In genomic region chr10:13118024-13118769, GRCm38 (mm10) we compare ENCODE assay signal across 16 mouse cellular contexts. TPM values are rescaled to one million over a fixed set of nuclear protein-coding genes. Genes with fewer than 3 reads are reported as not detected.
A peak's percentile ranks its signal among the peaks of the same experiment; 100 is the strongest.
DNase-seq lines count a peak whose midpoint lies in the region; ATAC-seq and TF ChIP-seq lines count a peak whose summit lies in the region.
"Had no signal": no experiment of that assay in that cellular context is flagged by ENCODE, and none has a peak within 500 bp of the region (broad histone marks: within the 10 kb centered on the region; RNA-seq: fewer than 3 reads in every experiment).

No protein-coding gene starts in this region.

- peak; percentile 50 for DNase-seq in embryo, embryonic 10.5 days (ENCODE audit: low spot score)
- DNase-seq in embryo, embryonic 9.5 days (ENCODE audit: extremely low spot score): no peak
- DNase-seq in heart, postnatal 0 days (ENCODE audit: low spot score): no peak
- no peak for DNase-seq in heart, postnatal 10 days
- no peak for DNase-seq in lung, postnatal 14 days
- no peak for DNase-seq in forebrain, embryonic 14.5 days (ENCODE audit: low spot score)
- DNase-seq in urinary bladder, postnatal 14 days (ENCODE audit: low spot score): no peak
- DNase-seq: adrenal gland, postnatal 14 days; layer of hippocampus, postnatal 36 days; right cerebral cortex, adult 18-20 months; thymus, postnatal 14 days had no signal

- H3K4me2 ChIP-seq in heart, postnatal 0 days (ENCODE audit: low read depth, low read length): no peak overlapping the region
- H3K4me2 ChIP-seq in lung, embryonic 16.5 days (ENCODE audit: low read depth, low read length): no peak overlapping the region
- H3K4me2 ChIP-seq in forebrain, embryonic 14.5 days (ENCODE audit: low read length): no peak overlapping the region
- H3K4me2 ChIP-seq: limb, embryonic 13.5 days had no signal

- ATAC-seq in heart, postnatal 0 days (ENCODE audit: insufficient read depth, low read depth): no peak
- peak; percentile 73 for ATAC-seq in lung, embryonic 16.5 days (ENCODE audit: low read depth)
- ATAC-seq in forebrain, embryonic 14.5 days: no peak

- H3K27me3 ChIP-seq in heart, postnatal 0 days (ENCODE audit: control insufficient read depth, insufficient read depth, low read length): no peaks in the 10 kb centered on the region
- H3K27me3 ChIP-seq in lung, embryonic 16.5 days (ENCODE audit: control insufficient read depth, insufficient read depth, low read depth, low read length): no peaks in the 10 kb centered on the region
- H3K27me3 ChIP-seq in forebrain, embryonic 14.5 days (replicated peaks; ENCODE audit: control insufficient read depth, insufficient read depth, low read length): no peaks in the 10 kb centered on the region
- H3K27me3 ChIP-seq: limb, embryonic 13.5 days had no signal

- 55% methylated on average over 7 of the region's 7 CpGs for WGBS in heart, postnatal 0 days
- 63% methylated on average over 7 of the region's 7 CpGs for WGBS in lung, embryonic 16.5 days
- WGBS in forebrain, embryonic 14.5 days: 13% methylated on average over 7 of the region's 7 CpGs

- intact Hi-C loops in heart, postnatal 10 days (cut with DNase I): no loop called here

- no peak overlapping the region for H3K9ac ChIP-seq in heart, postnatal 0 days (replicated peaks; ENCODE audit: low read depth, low read length)
- H3K9ac ChIP-seq in lung, embryonic 16.5 days (ENCODE audit: low read length): no peak overlapping the region
- no peak overlapping the region for H3K9ac ChIP-seq in forebrain, embryonic 14.5 days (ENCODE audit: low read length)
- H3K9ac ChIP-seq: limb, embryonic 13.5 days had no signal

- TF ChIP-seq EP300 in heart, postnatal 0 days (IDR thresholded peaks at IDR 0.05; ENCODE audit: low read depth): no peak

- no peak for TF ChIP-seq CTCF in heart, postnatal 0 days (IDR thresholded peaks at IDR 0.05; ENCODE audit: low read depth)

- peak overlapping the region; percentile 77 for H3K27ac ChIP-seq in heart, postnatal 0 days (ENCODE audit: low read depth)
- peak overlapping the region; percentile 73 for H3K27ac ChIP-seq in lung, embryonic 16.5 days (ENCODE audit: low read length)
- H3K27ac ChIP-seq in forebrain, embryonic 14.5 days (ENCODE audit: low read depth, low read length): peak overlapping the region; percentile 10; the same call in 1 of the 2 replicates
- H3K27ac ChIP-seq: kidney, postnatal 0 days; limb, embryonic 13.5 days; macrophage had no signal

- no peak overlapping the region for H3K4me3 ChIP-seq in heart, postnatal 0 days (ENCODE audit: low read depth, low read length)
- no peak overlapping the region for H3K4me3 ChIP-seq in lung, embryonic 16.5 days (ENCODE audit: low read length)
- no peak overlapping the region for H3K4me3 ChIP-seq in forebrain, embryonic 14.5 days (ENCODE audit: low read depth, low read length)
- H3K4me3 ChIP-seq: limb, embryonic 13.5 days had no signal

- no peaks in the 10 kb centered on the region for H3K9me3 ChIP-seq in heart, postnatal 0 days (replicated peaks; ENCODE audit: control insufficient read depth, low read length)
- H3K9me3 ChIP-seq in lung, embryonic 16.5 days (ENCODE audit: control insufficient read depth, low read length): no peaks in the 10 kb centered on the region
- no peaks in the 10 kb centered on the region for H3K9me3 ChIP-seq in forebrain, embryonic 14.5 days (replicated peaks; ENCODE audit: control insufficient read depth, low read length)
- H3K9me3 ChIP-seq: limb, embryonic 13.5 days had no signal

- H3K4me1 ChIP-seq in heart, postnatal 0 days (ENCODE audit: control insufficient read depth, insufficient read depth): peaks cover 18% of the 10 kb centered on the region
- H3K4me1 ChIP-seq in lung, embryonic 16.5 days (replicated peaks; ENCODE audit: control insufficient read depth, insufficient read depth, low read length): peaks cover 6% of the 10 kb centered on the region
- H3K4me1 ChIP-seq in forebrain, embryonic 14.5 days (ENCODE audit: control insufficient read depth, insufficient read depth, low read length): peaks cover 41% of the 10 kb centered on the region

- H3K36me3 ChIP-seq in heart, postnatal 0 days (replicated peaks; ENCODE audit: control insufficient read depth, insufficient read depth, low read length): peaks cover 12% of the 10 kb centered on the region
- no peaks in the 10 kb centered on the region for H3K36me3 ChIP-seq in lung, embryonic 16.5 days (ENCODE audit: control insufficient read depth, insufficient read depth, low read length)
- H3K36me3 ChIP-seq in forebrain, embryonic 14.5 days (ENCODE audit: control insufficient read depth, insufficient read depth, low read length): no peaks in the 10 kb centered on the region

RNA-seq across cellular contexts. Expression of gene Plagl1, which starts 57.9 kb away (rescaled TPM):
- 560 and 720 TPM in 2 replicates for total RNA-seq in heart, postnatal 0 days (2014; rRNA removed; ENCODE audit: low replicate concordance)
- polyA plus RNA-seq in heart, postnatal 0 days (2015; fragmentation: Nextera tagmentation; extraction: Ambion mirVana): 63.9 and 66.0 TPM in 2 replicates
- 10 to 100 TPM; 50.5 to 50.6 TPM for total RNA-seq in heart, postnatal 10 days (2021)
- 142 and 145 TPM in 2 replicates for polyA plus RNA-seq in lung, embryonic 16.5 days (2015; fragmentation: Nextera tagmentation; extraction: Ambion mirVana)
- polyA plus RNA-seq in forebrain, embryonic 14.5 days (2014; fragmentation: Nextera tagmentation; extraction: Ambion mirVana): 46.7 and 54.9 TPM in 2 replicates

RNA-seq across cellular contexts. Expression of gene Zc2hc1b, which starts 59.6 kb away (rescaled TPM):
- total RNA-seq in heart, postnatal 0 days (2014; rRNA removed; ENCODE audit: low replicate concordance): not detected in 2 replicates
- polyA plus RNA-seq in heart, postnatal 0 days (2015; fragmentation: Nextera tagmentation; extraction: Ambion mirVana): not detected in 2 replicates
- not detected for total RNA-seq in heart, postnatal 10 days (2021)
- not detected in 2 replicates for polyA plus RNA-seq in lung, embryonic 16.5 days (2015; fragmentation: Nextera tagmentation; extraction: Ambion mirVana)
- not detected in 2 replicates for polyA plus RNA-seq in forebrain, embryonic 14.5 days (2014; fragmentation: Nextera tagmentation; extraction: Ambion mirVana)
- total RNA-seq: adrenal gland, postnatal 14 days; layer of hippocampus, postnatal 36 days had no signal
- polyA plus RNA-seq: gonadal fat pad, adult 2 months; kidney, postnatal 0 days; limb, embryonic 13.5 days; macrophage had no signal

Comparison
In these comparisons a context has a peak if more than half of its experiments do, and no peak if none do; other contexts are left out.
1. H3K27ac ChIP-seq: peak in every context shown above with its lines; median percentile 77 in heart, postnatal 0 days; 73 in lung, embryonic 16.5 days; 10 in forebrain, embryonic 14.5 days.